Mouse (Mus musculus) lung, adult 18-20 months (tissue): ENCODE measurements around the gene Trim38.
A peak's percentile ranks its signal among the peaks of the same experiment; 100 is the strongest.

Source experiments
- DNase-seq, 2 experiments: peaks; one replicate each; pipeline ENCODE4 v3.0.0; 2022; ENCODE audit warnings: mixed read lengths in 2 of 2

Trim38 gene

DNA sequence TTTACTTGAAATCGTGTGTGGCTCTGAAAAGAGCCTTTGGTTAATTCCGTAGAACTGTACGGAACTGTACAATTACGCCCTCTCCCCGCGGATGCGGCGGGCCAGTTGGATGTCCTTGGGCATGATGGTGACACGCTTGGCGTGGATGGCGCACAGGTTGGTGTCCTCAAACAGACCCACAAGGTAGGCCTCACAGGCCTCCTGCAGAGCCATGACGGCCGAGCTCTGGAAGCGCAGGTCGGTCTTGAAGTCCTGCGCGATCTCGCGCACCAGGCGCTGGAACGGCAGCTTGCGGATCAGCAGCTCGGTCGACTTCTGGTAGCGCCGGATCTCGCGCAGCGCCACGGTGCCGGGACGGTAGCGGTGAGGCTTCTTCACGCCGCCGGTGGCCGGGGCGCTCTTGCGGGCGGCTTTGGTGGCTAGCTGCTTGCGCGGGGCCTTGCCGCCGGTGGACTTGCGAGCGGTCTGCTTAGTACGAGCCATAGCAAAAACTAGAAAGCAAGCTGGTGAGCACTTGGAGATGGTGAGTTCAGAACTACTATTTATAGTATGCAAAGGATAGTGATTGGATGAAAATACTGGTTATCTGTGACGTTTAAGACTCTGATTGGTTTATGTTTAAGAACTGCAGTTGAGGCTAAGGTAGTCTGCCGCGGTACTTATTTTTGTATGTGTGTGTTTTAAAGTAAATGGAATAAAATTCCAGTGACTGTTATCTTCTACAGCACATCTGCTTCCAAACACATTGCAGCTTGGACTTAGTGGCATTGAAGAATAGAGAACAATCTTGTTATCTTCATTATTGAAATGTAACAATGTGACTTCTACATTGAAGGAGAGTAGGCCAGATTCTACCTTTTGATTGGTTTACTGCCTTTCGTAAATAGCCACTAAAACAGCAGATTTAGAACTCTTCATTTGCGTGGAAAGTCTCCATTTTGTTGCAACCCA, 7.6 kb upstream of the Trim38 start, which contains the start of gene Hist1h3a:
TSS of gene Hist1h3a (minus strand) at position 516 of the 951 bp plus-strand sequence.
- DNase-seq: peak; percentile 34 to 42

DNA sequence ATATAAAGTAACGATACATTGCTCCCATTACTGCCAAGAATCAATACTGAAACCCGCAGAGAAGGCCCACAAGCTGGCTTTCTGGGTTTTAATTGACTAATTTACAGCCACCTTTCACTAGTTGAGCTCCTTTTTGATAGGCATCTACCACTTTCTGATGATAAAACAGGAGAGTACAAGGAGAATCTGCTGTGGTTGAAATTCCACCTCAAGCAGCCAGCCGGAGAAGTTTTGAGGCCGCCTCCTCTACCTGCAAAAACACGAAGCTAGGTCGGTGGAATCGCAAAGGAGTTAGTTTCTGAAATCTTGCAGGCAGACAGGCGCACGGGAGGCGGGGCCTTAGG, 6.5 kb upstream of the Trim38 start:
- no peak for DNase-seq

DNA sequence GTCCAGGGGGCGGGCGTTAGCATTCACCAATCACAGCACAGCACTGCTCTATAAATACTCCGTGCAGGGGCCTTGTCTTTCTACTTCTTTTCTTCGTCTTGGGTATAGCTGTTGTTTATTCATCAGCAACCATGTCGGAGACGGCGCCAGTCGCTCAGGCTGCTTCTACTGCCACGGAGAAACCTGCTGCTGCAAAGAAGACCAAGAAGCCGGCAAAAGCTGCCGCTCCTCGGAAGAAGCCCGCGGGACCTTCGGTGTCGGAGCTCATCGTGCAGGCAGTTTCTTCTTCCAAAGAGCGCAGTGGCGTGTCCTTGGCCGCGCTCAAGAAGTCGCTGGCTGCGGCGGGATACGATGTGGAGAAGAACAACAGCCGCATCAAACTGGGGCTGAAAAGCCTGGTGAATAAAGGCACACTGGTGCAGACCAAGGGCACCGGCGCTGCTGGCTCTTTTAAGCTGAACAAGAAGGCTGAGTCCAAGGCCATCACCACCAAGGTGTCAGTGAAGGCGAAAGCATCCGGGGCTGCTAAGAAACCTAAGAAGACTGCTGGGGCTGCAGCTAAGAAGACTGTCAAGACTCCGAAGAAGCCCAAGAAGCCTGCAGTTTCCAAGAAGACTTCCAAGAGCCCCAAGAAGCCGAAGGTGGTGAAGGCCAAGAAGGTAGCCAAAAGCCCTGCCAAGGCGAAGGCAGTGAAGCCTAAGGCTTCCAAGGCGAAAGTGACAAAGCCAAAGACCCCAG, 6.0 kb upstream of the Trim38 start, which contains the start of gene Hist1h1a:
TSS of gene Hist1h1a (plus strand) at position 81 of the 738 bp plus-strand sequence.
- peak; percentile 79 to 82 for DNase-seq

DNA sequence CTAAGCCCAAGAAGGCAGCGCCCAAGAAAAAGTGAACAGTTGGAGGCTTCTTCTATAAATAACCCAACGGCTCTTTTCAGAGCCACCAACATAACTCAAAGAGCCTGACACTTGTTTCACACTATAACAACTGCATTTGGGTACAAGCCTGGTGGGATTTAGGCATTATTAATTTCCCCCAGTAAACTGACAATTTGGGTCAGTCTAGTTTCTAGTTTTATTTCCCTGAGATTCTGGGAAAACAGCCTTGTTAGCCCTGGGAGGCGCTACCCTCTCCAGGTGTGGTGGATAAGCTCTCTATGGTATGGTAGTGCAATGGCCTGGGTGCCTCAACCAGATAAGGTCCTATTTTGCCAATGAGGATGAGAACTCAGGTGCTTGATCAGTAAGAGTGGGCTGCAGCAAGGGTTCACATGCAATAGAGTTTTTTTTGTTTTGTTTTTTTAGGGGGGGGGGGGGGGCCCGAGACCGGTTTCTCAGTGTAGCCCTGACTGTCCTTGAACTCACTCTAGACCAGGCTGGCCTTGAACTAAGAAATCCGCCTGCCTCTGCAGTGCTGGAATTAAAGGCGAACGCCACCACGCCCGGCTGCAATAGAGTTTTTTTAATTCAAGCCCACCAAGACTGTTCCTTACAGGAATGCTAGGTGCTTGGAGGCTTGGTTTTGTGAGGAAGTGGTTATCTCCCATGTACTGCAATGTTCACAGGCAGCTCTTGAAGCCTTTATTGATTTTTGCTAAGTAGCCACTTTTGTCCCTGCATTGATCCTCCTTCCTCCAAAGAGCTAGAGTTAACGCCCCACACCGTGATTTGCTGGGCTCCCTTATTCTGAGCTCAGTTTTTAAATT, 5.2 kb upstream of the Trim38 start:
- no peak for DNase-seq

DNA sequence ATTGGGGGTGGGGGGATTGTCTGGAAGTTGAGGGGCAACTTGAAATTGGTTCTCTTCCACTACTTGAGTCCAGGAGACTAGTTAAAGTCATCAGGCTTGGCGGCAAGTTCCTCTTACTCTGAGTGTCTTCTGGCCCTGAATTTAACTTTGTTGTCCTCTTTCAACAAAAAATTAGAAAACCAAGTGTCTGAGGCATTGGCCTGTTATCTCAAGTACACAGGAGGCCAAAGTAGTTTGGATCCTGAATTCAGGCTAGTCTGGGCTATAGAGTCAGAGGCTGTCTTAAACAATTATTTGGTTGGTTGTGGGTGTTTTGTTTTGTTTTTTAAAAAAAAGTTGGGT, 4.6 kb upstream of the Trim38 start:
- no peak for DNase-seq

DNA sequence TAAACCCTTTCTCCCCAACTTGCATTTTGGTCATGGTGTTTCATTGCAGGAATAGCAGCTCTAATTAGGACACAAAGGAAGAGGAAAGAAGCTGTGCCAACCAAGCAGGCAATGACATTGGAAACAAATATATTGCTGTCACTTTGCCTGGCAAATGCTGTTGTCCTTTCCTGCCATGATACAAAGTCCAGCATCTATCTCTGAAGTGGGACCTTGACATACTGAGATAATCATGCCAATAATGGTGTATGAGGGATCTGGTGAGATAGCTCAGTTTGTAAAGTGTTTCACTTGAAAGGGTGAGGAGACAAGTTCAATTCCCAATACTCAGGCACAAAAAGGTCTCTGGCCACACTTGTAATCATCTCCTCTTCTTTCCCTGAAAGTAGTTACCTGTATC, 2.9 kb upstream of the Trim38 start:
- DNase-seq: no peak

DNA sequence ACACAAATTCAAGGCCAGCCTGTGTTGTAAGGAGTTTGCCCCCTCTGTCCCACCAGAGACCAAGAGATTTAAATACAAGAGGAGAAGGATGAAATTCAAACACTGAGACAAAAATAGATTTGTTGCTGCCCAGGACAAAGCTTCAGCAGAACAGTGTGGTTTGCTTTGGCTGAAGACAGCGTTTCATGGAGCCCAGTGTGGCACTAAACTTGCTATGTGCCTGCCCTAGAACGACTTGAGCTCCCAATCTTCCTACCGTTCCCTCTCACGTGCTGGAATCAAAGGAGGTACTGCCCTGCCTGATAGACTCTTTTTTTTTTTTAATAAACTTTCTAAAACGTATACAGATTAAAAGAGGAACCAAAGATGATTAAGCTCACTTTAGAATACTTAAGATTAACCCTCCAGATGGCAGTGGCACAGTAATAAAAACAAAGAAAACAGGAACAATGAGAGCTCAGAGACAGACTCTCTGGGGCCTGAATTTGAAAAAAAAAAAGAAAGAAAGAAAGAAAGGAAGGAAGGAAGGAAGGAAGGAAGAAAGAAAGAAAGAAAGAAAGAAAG, 797 bp upstream of the Trim38 start:
- DNase-seq: no peak

DNA sequence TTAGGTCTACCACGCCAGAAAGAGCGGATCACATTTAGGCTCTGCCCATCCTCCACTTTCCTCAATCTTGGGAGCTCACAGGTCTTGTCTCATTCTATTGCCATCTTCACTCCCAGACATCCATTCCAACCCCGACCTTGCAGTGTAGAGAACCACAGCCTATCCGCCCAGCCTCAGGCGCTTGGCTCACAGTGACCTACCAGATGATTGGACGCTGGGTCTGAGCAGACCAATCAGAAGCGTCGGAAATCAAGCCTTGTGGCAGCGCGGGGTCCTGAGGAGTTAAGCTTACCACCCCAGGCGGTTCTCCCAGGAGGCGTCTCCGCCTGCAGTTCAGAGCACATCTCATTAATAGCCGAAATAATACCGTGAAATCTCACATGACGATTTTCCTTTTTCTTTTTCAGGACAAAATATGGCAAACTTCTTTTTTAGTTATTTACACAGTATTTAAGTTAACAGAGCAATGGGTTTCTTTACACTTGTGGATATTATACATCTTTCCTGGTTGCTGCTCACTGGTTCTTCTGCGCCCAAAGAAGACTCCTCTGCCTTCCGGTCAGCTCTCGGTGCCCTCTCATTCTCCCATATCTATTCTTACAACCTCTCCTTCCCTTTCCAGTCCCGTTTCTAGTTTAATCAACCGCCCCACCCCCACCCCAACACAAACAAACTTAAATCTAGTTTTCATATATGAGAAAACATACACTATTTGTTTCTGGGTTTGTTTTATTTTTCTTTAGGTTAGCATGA, 3.0 kb downstream of the Trim38 start:
- DNase-seq: peak in 1 of 2 experiments; percentile 8

DNA sequence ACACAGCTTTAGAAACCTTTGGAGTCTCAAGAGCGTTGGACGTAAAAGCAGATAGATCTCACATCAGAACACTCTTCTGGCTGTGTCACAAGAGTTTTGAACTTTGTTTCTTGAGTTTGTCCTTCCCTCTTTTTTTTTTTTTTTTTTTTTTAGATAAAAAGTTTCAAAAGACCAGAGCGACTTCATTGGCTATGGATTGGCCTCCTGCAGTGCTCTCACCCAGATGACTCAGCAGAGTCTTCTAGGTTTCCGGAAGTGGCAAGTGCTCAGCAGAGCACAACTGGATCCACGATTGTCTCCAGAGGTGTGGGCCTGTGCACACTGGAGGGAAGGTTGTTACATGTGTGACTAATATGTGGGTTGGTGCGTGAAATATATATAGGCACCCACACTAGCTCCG, 8.6 kb downstream of the Trim38 start:
- DNase-seq: no peak

DNA sequence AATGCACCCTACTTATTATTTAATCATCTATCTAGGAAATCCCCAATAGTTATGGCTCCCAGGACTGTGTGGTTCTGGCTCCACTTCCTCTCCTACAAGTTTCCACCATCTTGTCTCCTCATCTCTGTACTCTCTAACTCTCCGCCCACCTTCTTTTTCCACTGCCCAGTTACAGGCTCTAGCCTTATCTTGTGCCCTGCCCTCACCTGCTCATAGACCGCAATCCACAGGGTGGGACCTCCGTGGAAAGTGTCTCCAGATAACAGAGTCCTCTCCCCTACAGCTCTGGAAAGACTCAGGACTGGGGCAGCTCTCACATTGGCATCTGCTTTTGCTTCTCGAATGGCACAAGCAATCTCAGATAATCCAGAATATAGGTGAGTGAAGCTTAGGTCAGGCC, 9.3 kb downstream of the Trim38 start:
- no peak for DNase-seq

DNA sequence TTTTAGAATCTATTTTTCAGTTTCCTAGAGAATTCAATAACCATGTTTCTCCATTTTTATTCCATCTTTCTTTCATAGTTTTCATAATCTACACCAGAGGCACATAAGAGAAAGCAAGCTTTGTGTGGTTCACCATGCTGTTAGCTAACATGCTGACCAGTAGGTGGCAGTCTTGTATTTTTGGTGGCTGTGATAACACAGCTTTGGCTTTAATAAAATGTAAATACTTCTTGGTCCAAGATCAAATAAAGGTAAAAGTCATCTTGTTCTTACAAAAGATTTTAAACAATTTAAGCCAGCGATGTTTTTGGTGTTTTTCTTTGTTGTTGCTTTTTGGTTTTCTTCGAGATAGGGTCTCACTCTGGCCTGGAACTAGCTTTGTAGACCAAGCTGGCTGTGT, 22.8 kb downstream of the Trim38 start:
- DNase-seq: peak; percentile 22 to 44

DNA sequence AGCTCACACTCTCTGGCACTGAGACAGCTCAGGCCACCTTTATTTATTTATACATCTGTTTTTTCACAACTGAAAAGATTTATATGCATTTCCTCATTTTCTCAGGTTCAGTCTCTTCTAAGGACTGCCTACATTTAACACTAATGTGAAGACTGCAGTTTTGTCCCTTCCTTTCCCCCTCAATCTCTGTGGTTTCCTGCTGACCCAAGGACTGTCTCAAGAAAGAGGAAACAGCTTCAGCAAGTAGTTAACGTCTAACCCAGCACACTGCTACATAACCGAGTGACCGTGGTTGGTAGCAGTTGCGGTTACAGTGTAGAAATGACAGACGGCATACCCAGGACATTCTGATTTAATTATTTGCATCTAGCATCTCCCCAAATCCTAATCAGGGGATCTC, 29.7 kb downstream of the Trim38 start:
- DNase-seq: no peak

DNA sequence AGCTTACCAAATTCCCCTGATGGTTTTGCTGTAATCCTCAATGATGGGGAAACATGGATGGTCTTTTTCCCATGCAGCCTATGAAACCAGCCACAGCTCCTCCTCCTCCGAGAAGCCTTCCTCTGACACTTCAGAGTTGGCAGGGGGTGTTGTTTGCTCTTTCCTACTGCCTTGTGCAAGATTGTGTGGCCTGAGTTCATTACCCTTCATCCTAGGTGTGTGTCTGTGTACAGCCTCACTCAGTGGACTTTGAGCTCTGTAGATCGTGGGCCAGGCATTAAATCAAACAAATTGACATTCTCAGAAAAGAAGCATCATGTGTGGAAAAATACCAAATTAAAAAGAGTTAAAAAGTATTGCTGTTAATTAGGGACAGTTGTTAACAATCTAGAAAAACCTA, 34.8 kb downstream of the Trim38 start:
- DNase-seq: no peak

DNA sequence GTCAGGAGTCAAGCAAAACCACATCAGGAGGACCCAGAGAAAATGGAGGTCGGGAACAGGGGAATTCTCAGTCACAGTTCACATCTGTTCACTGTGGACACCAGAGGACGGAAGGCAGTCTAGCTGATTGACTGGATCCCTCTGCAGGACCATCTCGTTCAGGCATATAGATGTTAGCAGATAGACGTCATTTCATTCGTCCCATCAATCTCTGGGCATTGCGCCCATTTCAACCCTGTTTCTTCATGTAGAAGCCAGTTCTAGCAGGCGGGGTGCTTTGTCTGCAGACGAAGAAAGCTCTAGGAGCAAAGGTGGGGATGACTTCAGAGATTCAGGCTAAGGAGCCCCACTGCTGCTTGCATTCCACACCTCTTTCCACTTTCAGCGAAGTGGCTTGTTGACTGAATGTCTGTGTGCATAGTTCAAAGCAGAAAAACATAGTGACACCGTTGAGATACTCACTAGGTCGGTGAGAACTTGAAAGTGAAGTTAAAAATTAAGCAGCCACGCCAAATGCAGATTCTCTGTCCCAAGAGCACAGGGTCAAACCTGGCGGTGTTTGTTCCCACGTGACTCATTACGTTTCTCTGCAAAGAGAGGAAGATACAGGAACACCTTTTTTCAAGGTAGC, 36.8 kb downstream of the Trim38 start, which contains the start of gene Slc17a2:
TSS of gene Slc17a2 (plus strand) at position 572 of the 631 bp plus-strand sequence.
- DNase-seq: peak in 1 of 2 experiments; percentile 24

DNA sequence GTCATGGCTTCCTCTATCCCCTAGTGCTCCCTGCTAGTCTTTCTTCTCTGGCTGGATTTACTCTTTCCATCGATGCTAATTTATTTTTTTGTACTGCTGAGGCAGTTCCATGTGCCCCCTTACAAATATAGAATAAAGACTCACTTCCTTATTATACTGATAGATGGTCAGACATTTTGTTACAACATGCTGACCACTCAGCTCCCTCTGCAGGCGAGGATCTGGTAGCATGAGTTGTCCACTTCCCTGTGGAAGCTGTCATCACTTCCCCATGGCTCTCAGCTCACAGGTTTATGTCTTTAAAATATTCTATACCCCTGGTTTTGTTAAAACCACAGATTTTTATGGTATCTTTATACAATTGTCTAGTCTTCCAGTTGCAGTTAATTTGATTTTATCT, 46.4 kb downstream of the Trim38 start:
- DNase-seq: peak in 1 of 2 experiments; percentile 8

DNA sequence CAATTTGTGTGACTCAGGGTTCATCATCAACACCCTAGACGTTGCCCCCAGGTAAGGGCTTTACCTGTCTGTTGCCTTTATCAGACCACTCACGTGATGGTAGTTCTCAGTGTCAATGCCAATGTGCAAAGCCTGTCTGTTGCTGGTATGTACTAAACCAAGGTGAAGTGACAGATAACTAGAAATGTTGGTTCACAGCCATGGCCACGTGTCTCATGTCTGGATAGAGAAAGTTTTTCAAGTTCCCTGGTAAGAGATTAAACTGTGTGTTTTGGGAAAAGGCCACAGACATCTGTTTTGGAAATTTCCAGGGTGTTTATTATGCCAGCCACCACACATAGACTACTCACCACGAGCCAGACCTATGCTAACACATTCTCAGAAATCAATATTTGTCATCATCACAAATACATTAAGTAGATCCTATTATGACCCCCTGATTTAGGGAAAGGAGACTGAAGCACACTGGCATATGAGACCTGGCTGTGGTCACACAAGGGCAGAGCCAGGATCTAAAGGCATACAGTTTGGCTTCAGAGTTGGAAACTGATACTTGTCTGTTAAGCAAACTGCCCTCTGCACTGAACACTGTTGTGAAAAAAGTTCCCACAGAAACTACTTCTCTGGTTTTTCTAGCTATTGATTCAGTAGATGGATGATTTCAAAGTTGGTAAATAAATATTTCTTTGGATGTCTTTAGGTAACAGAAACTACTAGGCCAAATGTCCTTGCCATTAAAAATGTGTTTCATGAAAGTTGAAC, 50.6 kb downstream of the Trim38 start:
- no peak for DNase-seq

DNA sequence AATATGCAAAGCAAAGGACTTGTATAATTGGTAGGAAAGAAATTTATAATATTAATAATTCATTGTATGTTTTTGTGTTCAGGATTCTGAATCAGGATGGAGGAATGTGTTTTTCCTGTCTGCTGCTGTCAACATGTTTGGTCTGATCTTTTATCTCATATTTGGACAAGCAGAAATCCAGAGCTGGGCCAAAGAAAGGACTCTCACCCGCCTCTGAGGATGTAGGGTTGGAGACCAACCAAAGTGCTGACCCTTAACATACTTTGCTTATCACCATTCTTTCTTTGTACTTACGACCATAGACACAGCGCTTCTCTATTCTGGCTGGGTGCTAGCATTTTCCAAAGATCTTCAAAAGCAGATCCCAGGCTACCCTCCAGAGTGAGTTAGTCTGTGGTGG, 52.5 kb downstream of the Trim38 start:
- DNase-seq: no peak

DNA sequence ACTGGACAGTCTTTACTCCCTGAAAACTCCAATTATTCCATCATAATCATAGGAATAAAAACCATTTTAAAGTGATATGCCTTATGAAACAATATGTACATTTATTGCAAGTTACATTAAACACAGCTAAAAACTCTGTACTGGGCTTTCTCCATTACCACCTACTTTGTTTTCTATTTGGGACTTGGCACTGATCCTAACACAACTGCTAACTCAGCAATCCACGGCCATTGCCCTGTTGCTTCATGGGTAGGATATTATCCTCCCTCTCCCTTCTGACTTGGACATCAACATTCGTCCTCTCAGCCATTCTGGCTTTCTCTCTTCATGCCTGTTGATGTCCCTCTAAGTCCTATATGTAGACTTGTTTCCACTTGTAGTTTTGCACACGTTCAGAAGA, 56.9 kb downstream of the Trim38 start:
- no peak for DNase-seq

DNA sequence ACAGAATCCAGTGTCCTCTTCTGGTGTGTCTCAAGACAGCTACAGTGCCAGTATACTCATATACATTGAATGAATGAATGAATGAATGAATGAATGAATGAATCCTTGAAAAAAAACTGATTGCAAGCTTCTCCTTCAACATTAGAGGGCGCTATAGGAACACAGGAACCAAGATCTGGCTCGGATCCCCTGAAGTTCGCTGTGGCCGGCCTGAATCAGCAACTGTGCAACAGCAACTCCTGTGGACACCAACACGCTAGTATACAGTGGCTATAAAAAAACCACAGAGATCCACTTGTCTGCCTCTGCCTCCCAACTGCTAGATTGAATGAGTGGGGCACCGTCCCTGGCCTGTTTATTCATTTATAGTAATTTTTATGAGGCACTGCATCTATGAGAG, 63.3 kb downstream of the Trim38 start:
- DNase-seq: peak in 1 of 2 experiments; percentile 18

DNA sequence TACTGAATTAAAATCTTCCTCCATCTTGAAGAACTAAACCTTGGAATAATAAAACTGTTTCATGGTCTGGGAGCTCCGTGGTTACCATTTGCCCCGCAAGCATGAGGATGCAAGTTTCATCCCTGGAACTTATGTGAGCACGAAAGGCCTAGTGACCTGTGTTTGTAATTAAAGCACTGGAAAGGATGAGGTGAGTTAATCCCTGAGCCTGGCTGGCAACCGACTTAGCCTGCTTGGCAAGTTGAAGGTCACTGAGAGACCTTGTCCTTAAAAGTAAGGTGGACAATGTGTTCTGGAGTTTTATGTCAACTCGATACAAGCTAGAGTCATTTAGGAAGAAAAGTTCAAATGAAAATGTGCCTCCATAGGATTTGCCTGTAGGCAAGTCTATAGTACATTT, 65.1 kb downstream of the Trim38 start:
- DNase-seq: no peak

DNA sequence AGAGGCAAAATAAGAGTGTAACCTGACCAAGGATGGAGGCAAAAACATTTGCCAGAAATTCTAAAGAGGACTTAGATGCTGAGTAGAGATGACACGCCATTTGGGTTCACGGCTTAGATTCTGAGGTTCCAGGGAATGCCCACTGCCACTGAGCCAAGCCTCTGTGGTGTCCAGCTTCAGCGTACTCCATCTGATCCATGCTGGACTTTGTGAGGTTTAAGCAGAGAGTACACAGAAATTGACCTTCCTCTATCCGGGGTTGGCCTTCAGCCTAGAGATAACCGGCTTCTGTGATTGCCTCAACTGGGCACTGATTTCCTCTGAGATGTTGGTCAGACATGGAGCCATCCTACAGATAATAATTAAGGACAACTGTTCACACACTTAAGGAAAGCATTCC, 66.9 kb downstream of the Trim38 start:
- no peak for DNase-seq
